Mouse (Mus musculus) CH12.LX (cell line): Measurements from ENCODE around the gene Capn11. TPM values are rescaled to one million over a fixed set of nuclear protein-coding genes. Genes with fewer than 3 reads are reported as not detected.

ENCODE experiments used
- DNase-seq: peaks from one replicate; pipeline ENCODE4 v3.0.0-alpha.2; 2013; ENCODE audit errors: extremely low read depth
- H3K27ac ChIP-seq: 2 replicates; pipeline ENCODE4 v1.5.1; 2012; ENCODE audit warnings: low read depth, mild to moderate bottlenecking, control low read depth, moderate library complexity; ENCODE audit not compliant: insufficient read depth
- H3K27me3 ChIP-seq: replicated peaks from 2 replicates; pipeline ENCODE3; 2012; ENCODE audit warnings: inconsistent platforms
- H3K36me3 ChIP-seq, 2 experiments: replicated peaks in 1 of 2; 2 replicates each; pipeline versions ENCODE3 to v1.6.1; 2012; ENCODE audit warnings: inconsistent platforms in 1 of 2, low read length in 1 of 2, mild to moderate bottlenecking in 1 of 2, mixed read lengths in 1 of 2, moderate library complexity in 1 of 2; ENCODE audit not compliant: control insufficient read depth in 1 of 2, insufficient read depth in 1 of 2
- H3K4me1 ChIP-seq, 2 experiments: 2 replicates each; pipeline ENCODE4 v1.6.1; 2012; ENCODE audit warnings: inconsistent platforms in 1 of 2, moderate library complexity in 1 of 2; ENCODE audit not compliant: insufficient read depth in 2 of 2, control insufficient read depth in 1 of 2
- H3K4me2 ChIP-seq: 2 replicates; pipeline ENCODE4 v1.6.1; 2012; ENCODE audit warnings: low read depth, mild to moderate bottlenecking, control low read depth; ENCODE audit not compliant: poor library complexity, insufficient read depth, severe bottlenecking
- H3K4me3 ChIP-seq, 3 experiments: fragments of 150-350 bp in 1 of 3; sonication (generic) in 1 of 3; replicated peaks in 1 of 3; 2 replicates each; pipeline versions ENCODE3 to v1.5.1; 2011 to 2012; ENCODE audit warnings: low read depth in 2 of 3, low read length in 2 of 3, mild to moderate bottlenecking in 2 of 3, moderate library complexity in 2 of 3, control low read depth in 1 of 3, improper control_type of control experiment in 1 of 3, inconsistent platforms in 1 of 3, mixed read lengths in 1 of 3; ENCODE audit not compliant: poor library complexity in 1 of 3
- H3K79me2 ChIP-seq: replicated peaks from 2 replicates; pipeline ENCODE4 v1.6.1; 2012; ENCODE audit warnings: mild to moderate bottlenecking, moderate library complexity; ENCODE audit not compliant: control insufficient read depth, poor library complexity, insufficient read depth, severe bottlenecking; ENCODE audit errors: extremely low read depth
- H3K9ac ChIP-seq: 2 replicates; pipeline ENCODE4 v1.6.1; 2012; ENCODE audit warnings: low read depth, mild to moderate bottlenecking, control low read depth, moderate library complexity; ENCODE audit not compliant: insufficient read depth
- H3K9me3 ChIP-seq: replicated peaks from 2 replicates; pipeline ENCODE3; 2012; ENCODE audit warnings: low read length, inconsistent platforms, mixed read lengths
- CTCF ChIP-seq, 2 experiments: IDR thresholded peaks in 1 of 2; conservative IDR thresholded peaks in 1 of 2; 2 replicates each; pipeline ENCODE4 v1.5.1; 2011 to 2012; ENCODE audit warnings: low read depth in 2 of 2, low read length in 2 of 2, improper control_type of control experiment in 1 of 2, inconsistent platforms in 1 of 2, mild to moderate bottlenecking in 1 of 2, moderate library complexity in 1 of 2
- EP300 ChIP-seq: IDR thresholded peaks from 2 replicates; pipeline ENCODE4 v1.6.1; 2011; ENCODE audit warnings: low read length, improper control_type of control experiment
- HCFC1 ChIP-seq: IDR thresholded peaks from 2 replicates; pipeline ENCODE4 v1.6.1; 2012; ENCODE audit warnings: low read depth, mild to moderate bottlenecking, inconsistent platforms, low read length, improper control_type of control experiment
- JUN ChIP-seq: IDR thresholded peaks from 2 replicates; pipeline ENCODE4 v1.6.1; 2011; ENCODE audit warnings: low read depth, mild to moderate bottlenecking, low read length, improper control_type of control experiment, moderate library complexity; ENCODE audit not compliant: insufficient read depth
- JUND ChIP-seq: conservative IDR thresholded peaks from 2 replicates; pipeline ENCODE4 v1.6.1; 2011; ENCODE audit warnings: low read depth, low read length, improper control_type of control experiment
- MAFK ChIP-seq: IDR thresholded peaks from 2 replicates; pipeline ENCODE4 v1.6.1; 2011; ENCODE audit warnings: low read length, improper control_type of control experiment; ENCODE audit not compliant: insufficient replicate concordance
- MAX ChIP-seq: IDR thresholded peaks from 2 replicates; pipeline ENCODE4 v1.6.1; 2011; ENCODE audit warnings: low read length, improper control_type of control experiment
- MAZ ChIP-seq: IDR thresholded peaks from 2 replicates; pipeline ENCODE4 v1.6.1; 2012; ENCODE audit warnings: low read depth, mild to moderate bottlenecking, inconsistent platforms, low read length, improper control_type of control experiment, moderate library complexity
- NRF1 ChIP-seq: IDR thresholded peaks from 2 replicates; pipeline ENCODE4 v1.6.1; 2014; ENCODE audit warnings: low read depth, mild to moderate bottlenecking, inconsistent platforms, low read length, improper control_type of control experiment, moderate library complexity
- POLR2A ChIP-seq: IDR thresholded peaks from 2 replicates; pipeline ENCODE4 v1.6.1; 2011; ENCODE audit warnings: low read depth, mild to moderate bottlenecking, improper control_type of control experiment, low read length
- RAD21 ChIP-seq: IDR thresholded peaks from 2 replicates; pipeline ENCODE4 v1.6.1; 2011; ENCODE audit warnings: low read depth, mild to moderate bottlenecking, low read length, improper control_type of control experiment, moderate library complexity
- SIN3A ChIP-seq: IDR thresholded peaks from 2 replicates; pipeline ENCODE4 v1.6.1; 2012; ENCODE audit warnings: low read length, improper control_type of control experiment, inconsistent platforms
- UBTF ChIP-seq: IDR thresholded peaks from 2 replicates; pipeline ENCODE4 v1.6.1; 2012; ENCODE audit warnings: low read depth, mild to moderate bottlenecking, inconsistent platforms, low read length, improper control_type of control experiment, moderate library complexity
- USF1 ChIP-seq: IDR thresholded peaks from 2 replicates; pipeline ENCODE4 v1.6.1; 2014; ENCODE audit warnings: low read depth, mild to moderate bottlenecking, inconsistent platforms, low read length, improper control_type of control experiment
- USF2 ChIP-seq: conservative IDR thresholded peaks from 2 replicates; pipeline ENCODE4 v1.6.1; 2011; ENCODE audit warnings: low read depth, low read length, improper control_type of control experiment
- ZC3H11A ChIP-seq: IDR thresholded peaks from 2 replicates; pipeline ENCODE4 v1.6.1; 2012; ENCODE audit warnings: low read depth, mild to moderate bottlenecking, inconsistent platforms, low read length, improper control_type of control experiment
- ZMIZ1 ChIP-seq: IDR thresholded peaks from 2 replicates; pipeline ENCODE4 v1.6.1; 2012; ENCODE audit warnings: low read depth, mild to moderate bottlenecking, inconsistent platforms, low read length, improper control_type of control experiment
- dilution Hi-C: fragments of 300-500 bp; cut with MboI; formaldehyde crosslinking; loops from 2 replicates; pipeline ENCODE4 v1.14.3; 2020; ENCODE audit warnings: low sequenced_read_pairs; ENCODE audit not compliant: extremely low pct_unique_long_range_greater_than_20kb, extremely low pct_ligation_motif_present
- in situ Hi-C: fragments of 300-500 bp; cut with MboI; formaldehyde crosslinking; loops from 3 replicates; pipeline ENCODE4 v1.14.3; 2019; ENCODE audit warnings: low sequenced_read_pairs, low pct_ligation_motif_present, low pct_unique_long_range_greater_than_20kb, mixed read lengths
- polyA plus RNA-seq: library from polyadenylated mRNA; unstranded; fragments of >175 nt; gene quantifications from 2 replicates; pipeline ENCODE4 v1.2.1, GENCODE M21; 2012; ENCODE audit warnings: low read depth; ENCODE audit not compliant: insufficient read length
- total RNA-seq, 2 experiments: library from RNA; depleted of rRNA; stranded (reverse); fragments of 300-350 nt in 1 of 2; fragments of >200 nt in 1 of 2; gene quantifications; 2 replicates each; pipeline ENCODE4 v1.2.3; 2012 to 2014

The Capn11 gene
- total and polyA plus RNA-seq, 3 experiments = 0.09 TPM; not detected in 2

DNA sequence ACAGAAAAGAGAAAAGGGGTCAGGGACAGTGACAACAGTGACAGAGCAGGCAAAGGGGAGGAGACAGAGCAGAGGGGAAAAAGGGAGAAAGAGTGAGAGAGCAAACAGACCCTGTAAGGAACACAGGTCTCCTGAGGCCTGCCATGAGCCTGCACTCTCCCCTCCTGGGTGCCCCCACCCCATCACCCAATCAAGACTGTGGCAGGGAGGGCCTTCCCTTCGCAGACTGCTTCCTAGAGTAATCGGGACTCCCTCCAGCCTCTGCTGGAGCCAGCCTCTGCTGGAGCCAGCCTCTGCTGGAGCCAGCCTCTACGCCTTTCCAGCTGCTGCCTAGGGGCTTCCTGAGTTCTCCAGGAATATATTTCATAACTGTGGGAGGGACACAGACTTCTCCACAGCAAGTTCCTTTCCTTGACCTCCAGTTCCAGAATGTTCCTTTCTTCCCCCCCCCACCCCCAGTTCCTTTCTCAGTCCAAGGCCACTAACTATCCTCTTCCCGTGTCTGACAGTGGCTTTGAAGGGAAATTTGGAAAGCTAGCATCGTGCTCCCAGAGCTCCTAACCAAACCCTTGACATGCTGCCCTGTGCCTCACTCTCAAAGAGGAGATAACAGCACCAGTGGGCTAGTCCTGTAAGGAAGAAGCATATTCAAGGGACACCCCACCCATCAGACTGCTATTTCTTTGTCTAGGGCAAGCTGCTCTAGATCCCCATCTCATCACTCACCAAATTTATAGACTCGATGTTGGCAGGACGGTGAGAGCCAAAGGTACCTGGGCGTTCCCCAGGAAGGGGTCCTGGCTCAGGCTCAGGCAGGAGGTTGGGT is 66.3 kb downstream of the Capn11 start (continued):
- no peak for TF ChIP-seq ZC3H11A

GRCm38 (mm10) chr17:45591701-45592605 is 67.2 kb downstream of the Capn11 start:
- H3K27ac ChIP-seq = no peak overlapping the region
- no peak for DNase-seq
- dilution Hi-C loops = no loop called here
- 0 out of 2 replicates have a peak, but pooled peaks cover 3% of the 10 kb centered on the region for H3K79me2 ChIP-seq
- peaks cover 19 to 51% of the 10 kb centered on the region in 2 experiments for H3K4me1 ChIP-seq
- no peak for TF ChIP-seq MAZ
- no peak for TF ChIP-seq NRF1
- TF ChIP-seq USF1 = no peak
- no peak for TF ChIP-seq CTCF (conservative IDR thresholded peaks at IDR 0.05 in 1 of 2, IDR thresholded peaks at IDR 0.05 in 1 of 2; ENCODE audit: low read depth in 2 of 2, low read length in 2 of 2)
- no peak for TF ChIP-seq JUN
- TF ChIP-seq MAFK = no peak
- no peak for TF ChIP-seq JUND
- TF ChIP-seq RAD21 = no peak
- TF ChIP-seq MAX = no peak
- TF ChIP-seq USF2 = no peak
- no peak for TF ChIP-seq POLR2A
- TF ChIP-seq ZMIZ1 = no peak
- no peak for TF ChIP-seq EP300
- no peak for TF ChIP-seq UBTF
- TF ChIP-seq HCFC1 = no peak
- TF ChIP-seq SIN3A = no peak
- H3K9me3 ChIP-seq = peaks cover 3% of the 10 kb centered on the region
- no peaks in the 10 kb centered on the region for H3K27me3 ChIP-seq
- in situ Hi-C loops = no loop called here
- H3K9ac ChIP-seq = no peak overlapping the region
- H3K36me3 ChIP-seq = peaks cover 20 to 47% of the 10 kb centered on the region in 2 experiments
- no peak overlapping the region for H3K4me2 ChIP-seq
- H3K4me3 ChIP-seq = no peak overlapping the region
